Mouse (Mus musculus): ENCODE measurements around the gene Kcnrg.

Gene Kcnrg

GRCm38 (mm10) chr14:61647182-61647880, 40.1 kb downstream of the Kcnrg start:
- peak; percentile 53 for DNase-seq

GRCm38 (mm10) chr14:61647881-61648684, 40.8 kb downstream of the Kcnrg start:
- peak; percentile 70 for DNase-seq

DNA sequence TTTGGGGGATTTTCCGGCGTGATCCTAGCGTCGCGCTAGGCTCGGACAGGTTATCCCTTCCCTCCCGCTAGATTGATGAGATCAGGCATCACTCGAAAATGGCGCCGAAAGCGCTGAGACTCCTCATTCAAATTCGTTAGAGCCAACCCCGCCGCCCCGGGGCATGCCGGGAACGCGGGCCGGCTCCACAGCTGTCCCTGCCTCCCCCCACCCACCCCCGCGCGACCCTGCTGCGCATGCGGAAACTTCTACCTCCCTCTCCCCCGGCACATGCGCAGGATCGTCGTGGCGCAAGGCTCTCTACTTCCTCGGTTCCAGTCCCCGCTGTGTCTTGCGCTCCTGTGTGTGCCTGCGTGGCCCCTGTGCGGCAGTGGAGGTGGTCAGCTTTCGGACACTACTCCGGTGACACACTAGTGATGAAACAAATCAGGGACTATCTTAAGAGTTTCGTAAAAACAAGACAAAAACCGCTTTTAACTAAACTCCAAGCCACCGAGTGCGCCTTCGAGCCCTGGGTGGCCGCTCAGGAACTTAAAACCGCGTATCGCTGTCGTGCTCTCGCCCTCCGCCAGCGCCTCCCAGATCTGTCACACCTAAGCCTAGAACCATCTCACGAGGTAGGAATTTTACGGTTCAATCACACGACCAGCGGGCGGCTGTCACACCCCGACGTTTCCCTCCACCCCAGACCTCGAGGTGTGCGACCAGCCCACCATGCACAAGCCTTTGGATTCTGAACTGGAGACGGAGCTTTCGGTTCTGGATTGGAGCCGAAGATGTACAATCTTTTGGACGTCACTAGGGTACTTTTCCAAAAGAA, 41.6 kb downstream of the Kcnrg start:
- peak; percentile 98 for DNase-seq

- DNase-seq: peak; percentile 53
Measured at GRCm38 (mm10) chr14:61650291-61650960, 43.2 kb downstream of the Kcnrg start.

GRCm38 (mm10) chr14:61656469-61656868, 49.2 kb downstream of the Kcnrg start:
- no peak for DNase-seq

DNA sequence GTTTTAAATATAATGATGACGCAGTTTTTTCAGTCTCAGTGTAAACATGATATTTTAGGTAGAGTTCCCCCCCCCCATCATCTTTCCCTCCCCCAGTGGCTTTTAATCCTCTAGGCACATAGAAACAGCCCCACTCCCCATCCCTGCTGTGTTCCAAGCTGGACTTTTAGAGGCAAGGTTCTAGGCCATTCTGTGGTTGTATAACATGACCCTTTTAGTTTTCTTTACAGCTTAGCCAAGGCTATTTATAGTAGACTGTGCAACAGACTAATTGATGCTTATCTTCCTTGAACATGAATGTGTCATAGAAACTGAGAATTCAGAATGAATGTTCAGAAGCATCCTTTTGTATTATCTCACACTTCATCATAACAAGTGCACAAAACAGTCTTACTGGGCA, 54.2 kb downstream of the Kcnrg start:
- no peak for DNase-seq

- DNase-seq: no peak
Measured at GRCm38 (mm10) chr14:61662307-61662706, 55.0 kb downstream of the Kcnrg start.
